Comparison of ENCODE assay signal across 15 mouse cellular contexts in genomic region chr11:26421472-26421871, GRCm38 (mm10).
"Had no signal": no experiment of that assay in that cellular context is flagged by ENCODE, and none has a peak within 500 bp of the region (broad histone marks: within the 10 kb centered on the region; RNA-seq: fewer than 3 reads in every experiment).

No protein-coding gene starts in this region.

- H3K9me3 ChIP-seq: neural tube, embryonic 15.5 days; stomach, embryonic 15.5 days had no signal

- H3K4me3 ChIP-seq: neural tube, embryonic 15.5 days; stomach, embryonic 15.5 days had no signal

- DNase-seq: retina, postnatal 1 day; right cerebral cortex, adult 18-20 months; right cerebral cortex, postnatal 14 days; right cerebral cortex, postnatal 25 days; right cerebral cortex, postnatal 4 days; spleen, adult 18-20 months; thymus, adult 18-20 months; thymus, adult 2 months; thymus, postnatal 14 days; thymus, postnatal 25 days; thymus, postnatal 36 days; thymus, postnatal 4 days had no signal

- H3K9ac ChIP-seq: neural tube, embryonic 15.5 days; stomach, embryonic 15.5 days had no signal

- H3K4me1 ChIP-seq: neural tube, embryonic 15.5 days; stomach, embryonic 15.5 days had no signal

- H3K36me3 ChIP-seq: neural tube, embryonic 15.5 days; stomach, embryonic 15.5 days had no signal

- H3K27ac ChIP-seq: neural tube, embryonic 15.5 days; stomach, embryonic 15.5 days; stomach, postnatal 0 days had no signal

- H3K27me3 ChIP-seq: neural tube, embryonic 15.5 days; stomach, embryonic 15.5 days had no signal

- H3K4me2 ChIP-seq: neural tube, embryonic 15.5 days; stomach, embryonic 15.5 days had no signal
